Mouse (Mus musculus): ENCODE results near the gene Gm10471. TPM values are rescaled to one million over a fixed set of nuclear protein-coding genes. Genes with fewer than 3 reads are reported as not detected.

Gm10471 gene
- 2.3 TPM for polyA plus RNA-seq (2014; fragmentation: Illumina TruSeq; extraction: RNeasy Lipid Tissue Mini Kit (QIAGEN cat#74804); ENCODE audit: low read depth, low replicate concordance)

DNA sequence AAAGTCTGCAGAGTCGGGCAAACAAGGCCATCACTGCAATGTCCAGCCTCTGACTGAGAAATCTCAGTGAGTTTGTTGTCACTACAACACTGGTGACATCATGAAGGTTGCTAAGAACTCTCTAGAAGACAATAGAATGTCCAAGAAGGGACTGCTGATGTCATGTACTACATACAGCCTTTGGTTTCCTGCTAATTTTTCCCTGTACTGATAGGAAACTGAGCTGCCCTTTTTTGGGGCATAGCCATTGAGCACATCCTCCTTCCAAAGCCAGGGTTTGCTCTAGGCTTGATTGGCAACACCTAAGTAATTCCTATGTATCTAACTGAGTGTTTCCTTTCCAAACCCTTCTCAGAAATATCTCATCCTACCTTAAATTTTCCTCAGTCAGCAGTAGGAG lies at the start of gene Gm10471:
Gene Gm10471 (minus strand): TSS at position 101 of the 400 bp plus-strand sequence.

GRCm38 (mm10) chr5:26121321-26121720 lies 32.2 kb upstream of the Gm10471 start, which contains the start of gene Gm10220:
Gene Gm10220 (minus strand): TSS chr5:26121421.

GRCm38 (mm10) chr5:26105262-26105661 lies 16.2 kb upstream of the Gm10471 start, which contains the start of gene 5031410I06Rik:
Gene 5031410I06Rik (minus strand): TSS chr5:26105362.

GRCm38 (mm10) chr5:26058481-26058880 lies 30.6 kb downstream of the Gm10471 start, which contains the start of gene Gm7347:
Gene Gm7347 (minus strand): TSS chr5:26058581.

DNA sequence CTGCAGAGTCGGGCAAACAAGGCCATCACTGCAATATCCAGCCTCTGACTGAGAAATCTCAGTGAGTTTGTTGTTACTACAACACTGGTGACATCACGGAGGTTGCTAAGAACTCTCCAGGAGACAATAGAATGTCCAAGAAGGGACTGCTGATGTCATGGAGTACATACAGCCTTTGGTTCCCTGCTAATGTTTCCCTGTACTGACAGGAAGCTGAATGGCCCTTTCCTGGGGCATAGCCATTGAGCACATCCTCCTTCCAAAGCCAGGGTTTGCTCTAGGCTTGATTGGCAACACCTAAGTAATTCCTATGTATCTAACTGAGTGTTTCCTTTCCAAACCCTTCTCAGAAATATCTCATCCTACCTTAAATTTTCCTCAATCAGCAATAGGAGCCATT lies 49.6 kb downstream of the Gm10471 start, which contains the start of gene Speer4a:
Gene Speer4a (minus strand): TSS at position 101 of the 400 bp plus-strand sequence.

Other genes starting within 250 kb of the Gm10471 start
- gene Gm21663, start 146.9 kb downstream of the Gm10471 start, polyA plus RNA-seq (2014; fragmentation: Illumina TruSeq; extraction: RNeasy Lipid Tissue Mini Kit (QIAGEN cat#74804); ENCODE audit: low read depth, low replicate concordance): 10.6 TPM
- 1.8 TPM for gene Gm21671, start 134.9 kb downstream of the Gm10471 start, polyA plus RNA-seq (2014; fragmentation: Illumina TruSeq; extraction: RNeasy Lipid Tissue Mini Kit (QIAGEN cat#74804); ENCODE audit: low read depth, low replicate concordance)
- gene Gm21680, start 116.6 kb downstream of the Gm10471 start, polyA plus RNA-seq (2014; fragmentation: Illumina TruSeq; extraction: RNeasy Lipid Tissue Mini Kit (QIAGEN cat#74804); ENCODE audit: low read depth, low replicate concordance): 2.5 TPM
- 15.5 TPM for gene Gm21698, start 100.6 kb downstream of the Gm10471 start, polyA plus RNA-seq (2014; fragmentation: Illumina TruSeq; extraction: RNeasy Lipid Tissue Mini Kit (QIAGEN cat#74804); ENCODE audit: low read depth, low replicate concordance)
- gene Gm1979, start 84.5 kb downstream of the Gm10471 start, polyA plus RNA-seq (2014; fragmentation: Illumina TruSeq; extraction: RNeasy Lipid Tissue Mini Kit (QIAGEN cat#74804); ENCODE audit: low read depth, low replicate concordance): 4.2 TPM
- 5.2 TPM for gene Gm5862, start 66.4 kb downstream of the Gm10471 start, polyA plus RNA-seq (2014; fragmentation: Illumina TruSeq; extraction: RNeasy Lipid Tissue Mini Kit (QIAGEN cat#74804); ENCODE audit: low read depth, low replicate concordance)
- gene Speer4a, start 49.7 kb downstream of the Gm10471 start, polyA plus RNA-seq (2014; fragmentation: Illumina TruSeq; extraction: RNeasy Lipid Tissue Mini Kit (QIAGEN cat#74804); ENCODE audit: low read depth, low replicate concordance): 4.2 TPM
- 7.5 TPM for gene Gm7347, start 30.7 kb downstream of the Gm10471 start, polyA plus RNA-seq (2014; fragmentation: Illumina TruSeq; extraction: RNeasy Lipid Tissue Mini Kit (QIAGEN cat#74804); ENCODE audit: low read depth, low replicate concordance)
- gene 5031410I06Rik, start 16.1 kb upstream of the Gm10471 start, polyA plus RNA-seq (2014; fragmentation: Illumina TruSeq; extraction: RNeasy Lipid Tissue Mini Kit (QIAGEN cat#74804); ENCODE audit: low read depth, low replicate concordance): 10.8 TPM
- gene Gm10220, start 32.1 kb upstream of the Gm10471 start, polyA plus RNA-seq (2014; fragmentation: Illumina TruSeq; extraction: RNeasy Lipid Tissue Mini Kit (QIAGEN cat#74804); ENCODE audit: low read depth, low replicate concordance): 11.9 TPM
- gene Gm7361, start 168.4 kb upstream of the Gm10471 start, polyA plus RNA-seq (2014; fragmentation: Illumina TruSeq; extraction: RNeasy Lipid Tissue Mini Kit (QIAGEN cat#74804); ENCODE audit: low read depth, low replicate concordance): 16.6 TPM